Mouse (Mus musculus) small intestine, adult 2 months (tissue): ENCODE results near the gene Tmem209. TPM values are rescaled to one million over a fixed set of nuclear protein-coding genes. Genes with fewer than 3 reads are reported as not detected.
A peak's percentile ranks its signal among the peaks of the same experiment; 100 is the strongest.

Experiments
- H3K27ac ChIP-seq: fragments of 200-500 bp; 2 replicates; pipeline ENCODE4 v1.5.1; 2012; ENCODE audit warnings: low read depth, low read length, control low read depth, inconsistent platforms; ENCODE audit not compliant: insufficient read depth
- H3K27me3 ChIP-seq: fragments of 200-500 bp; 2 replicates; pipeline ENCODE4 v1.6.1; 2012; ENCODE audit warnings: mild to moderate bottlenecking, moderate library complexity, low read length, inconsistent platforms; ENCODE audit not compliant: control insufficient read depth, insufficient read depth
- H3K36me3 ChIP-seq: fragments of 200-500 bp; 2 replicates; pipeline ENCODE4 v1.6.1; 2012; ENCODE audit warnings: mild to moderate bottlenecking, low read length, control low read depth, inconsistent platforms; ENCODE audit not compliant: control insufficient read depth, insufficient read depth
- H3K4me1 ChIP-seq: fragments of 200-500 bp; 2 replicates; pipeline ENCODE4 v1.6.1; 2012; ENCODE audit warnings: low read length, inconsistent platforms, mixed read lengths; ENCODE audit not compliant: control insufficient read depth, insufficient read depth, insufficient read length
- H3K4me3 ChIP-seq: fragments of 200-500 bp; 2 replicates; pipeline ENCODE4 v1.5.1; 2012; ENCODE audit warnings: low read depth, mild to moderate bottlenecking, control low read depth, inconsistent platforms, low read length, moderate library complexity
- CTCF ChIP-seq: fragments of 200-500 bp; IDR thresholded peaks from 2 replicates; pipeline ENCODE4 v1.5.1; 2012; ENCODE audit warnings: low read depth, mild to moderate bottlenecking, control low read depth, inconsistent platforms, low read length, moderate library complexity, mixed read lengths; ENCODE audit not compliant: insufficient replicate concordance, insufficient read length; ENCODE audit errors: extremely low read depth
- POLR2A ChIP-seq: fragments of 200-500 bp; IDR thresholded peaks from 2 replicates; pipeline ENCODE4 v1.6.1; 2012; ENCODE audit warnings: low read depth, mild to moderate bottlenecking, control low read depth, inconsistent platforms, low read length, moderate library complexity
- WGBS: fragments of 180-500 bp; shearing (Covaris S2); methylation state at CpG from one replicate; pipeline ENCODE4 v1.1.7; 2018; 5-methylcytosine and 5-hydroxymethylcytosine counted together
- polyA plus RNA-seq: library from polyadenylated mRNA; depleted of rRNA; stranded (reverse); fragments of >200 nt; gene quantifications from 2 replicates; pipeline ENCODE4 v1.2.3, GENCODE M21; 2012

Tmem209 gene
- polyA plus RNA-seq, 1 experiment, result 11.4 TPM

DNA sequence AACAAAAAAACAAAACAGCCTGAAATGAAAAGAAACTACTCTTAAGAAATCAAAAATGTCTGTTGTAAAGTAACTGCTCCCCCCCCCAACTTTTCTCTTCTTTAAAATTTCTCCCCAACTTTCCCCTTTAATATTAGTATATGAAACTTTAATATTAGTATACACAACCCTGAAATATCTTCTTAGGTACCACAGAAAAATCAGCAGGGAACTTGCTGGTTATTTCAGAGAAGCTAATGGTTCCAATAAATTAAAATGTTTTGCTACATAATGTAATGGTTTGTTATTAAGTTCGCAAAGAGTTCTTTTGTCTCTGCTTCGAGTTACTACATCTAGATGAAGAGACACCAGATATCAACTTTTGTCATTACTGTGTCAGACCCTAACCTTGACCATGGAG, 759 bp downstream of the Tmem209 start:
- Histone ChIP-seq H3K4me3 (peak overlapping the region; percentile 85), H3K36me3 (peaks cover 16% of the 10 kb centered on the region), H3K27me3 (no peaks in the 10 kb centered on the region), H3K27ac (0 out of 2 replicates have a peak overlapping the region, but pooled peaks have one; percentile 69), H3K4me1 (peaks cover 3% of the 10 kb centered on the region; the same call in 1 of the 2 replicates)
- TF ChIP-seq CTCF (no peak), POLR2A (no peak)
- 5% methylated on average over 2 of the region's 2 CpGs for WGBS

DNA sequence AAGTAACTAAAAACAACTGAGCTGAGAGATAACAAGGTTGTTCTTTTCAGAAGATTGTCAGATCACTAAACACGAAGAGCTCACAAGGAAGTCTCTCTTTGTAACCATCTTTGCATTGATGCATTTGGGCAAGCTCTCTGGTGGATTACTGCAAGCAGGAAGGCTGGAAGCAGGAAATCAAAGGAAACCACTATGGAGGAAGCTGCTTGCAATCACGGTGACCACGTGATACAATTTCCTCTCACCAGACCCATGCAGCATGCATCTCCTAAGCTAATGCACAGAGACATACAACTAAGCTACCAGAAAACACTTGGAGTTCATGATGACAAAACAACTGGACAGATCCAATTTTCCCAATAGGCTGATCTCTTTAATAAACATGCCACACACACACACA, 10.5 kb downstream of the Tmem209 start:
- Histone ChIP-seq H3K4me1 (no peaks in the 10 kb centered on the region), H3K27ac (no peak overlapping the region), H3K4me3 (no peak overlapping the region), H3K36me3 (peaks cover 43% of the 10 kb centered on the region), H3K27me3 (no peaks in the 10 kb centered on the region)
- TF ChIP-seq POLR2A (no peak), CTCF (no peak)
- 71% methylated on average over 3 of the region's 3 CpGs for WGBS

DNA sequence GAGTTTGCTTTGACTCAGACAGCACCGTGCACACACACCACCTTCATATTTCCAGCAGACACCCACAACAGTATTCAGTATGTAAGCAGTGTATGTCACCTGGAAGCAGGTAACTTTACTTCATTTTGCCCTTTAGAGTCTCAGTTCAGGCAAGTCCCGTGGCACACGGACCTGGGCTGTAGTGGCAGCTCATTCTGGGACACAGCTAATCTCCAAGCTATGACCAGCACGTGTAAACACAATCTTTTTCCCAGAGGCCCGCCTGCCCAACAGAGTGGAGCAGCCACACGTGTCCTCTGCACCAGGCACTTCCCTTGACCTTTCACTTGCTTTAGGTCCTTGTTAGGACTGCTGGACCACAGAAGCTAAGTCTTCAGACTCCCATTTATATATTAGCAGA, 23.1 kb downstream of the Tmem209 start:
- no peaks in the 10 kb centered on the region for H3K27me3 ChIP-seq
- WGBS, result 89% methylated on average over 6 of the region's 6 CpGs
- peaks cover 58% of the 10 kb centered on the region for H3K36me3 ChIP-seq
- H3K27ac ChIP-seq, result no peak overlapping the region
- H3K4me3 ChIP-seq, result no peak overlapping the region
- no peaks in the 10 kb centered on the region for H3K4me1 ChIP-seq
- no peak for TF ChIP-seq POLR2A
- TF ChIP-seq CTCF, result no peak

DNA sequence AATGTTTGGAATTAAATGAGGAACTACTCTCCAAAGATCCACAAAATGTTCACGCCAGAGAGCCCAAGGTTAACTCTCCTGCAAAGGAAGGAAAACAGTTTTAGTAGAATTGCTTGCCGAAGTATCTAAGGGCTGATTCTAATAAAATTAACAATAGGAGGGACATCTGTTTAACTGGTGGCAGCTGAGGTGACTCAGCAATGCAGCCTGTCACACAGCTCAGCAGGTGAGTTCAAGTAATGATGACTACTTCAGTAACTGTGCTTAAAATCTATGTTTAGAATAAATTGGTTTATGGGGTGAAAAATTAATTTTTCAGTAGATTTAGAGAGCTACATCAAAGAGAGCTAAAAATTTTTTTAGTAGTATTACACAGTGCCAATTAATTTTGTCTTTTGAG, 26.7 kb downstream of the Tmem209 start:
- Histone ChIP-seq H3K4me1 (no peaks in the 10 kb centered on the region), H3K27me3 (no peaks in the 10 kb centered on the region), H3K36me3 (peaks cover 52% of the 10 kb centered on the region), H3K27ac (no peak overlapping the region), H3K4me3 (no peak overlapping the region)
- 88% methylated on average over 2 of the region's 2 CpGs for WGBS
- no peak for TF ChIP-seq CTCF
- TF ChIP-seq POLR2A, result no peak

DNA sequence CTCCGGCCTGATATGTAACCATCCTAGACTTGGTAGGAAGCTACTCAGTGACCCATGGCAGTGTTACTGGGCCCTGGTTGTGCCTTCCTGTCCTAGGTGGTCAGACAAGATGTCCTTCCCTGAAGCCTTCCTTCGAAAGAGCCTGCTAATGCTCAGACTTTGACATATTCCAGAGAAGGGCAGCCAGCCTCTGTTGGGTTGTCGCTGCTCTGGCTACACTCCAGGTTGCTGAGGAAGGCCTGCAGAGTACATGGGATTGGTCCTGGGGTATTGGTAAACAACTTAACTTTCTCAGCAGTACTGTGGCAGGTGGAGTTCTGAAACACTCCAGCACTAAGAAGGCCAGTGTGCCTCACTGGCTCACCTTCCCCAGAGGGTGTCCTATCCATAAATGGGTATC, 30.2 kb downstream of the Tmem209 start:
- H3K4me1 ChIP-seq, result peaks cover 2% of the 10 kb centered on the region; the same call in 1 of the 2 replicates
- no peak overlapping the region for H3K27ac ChIP-seq
- H3K27me3 ChIP-seq, result no peaks in the 10 kb centered on the region
- no peak overlapping the region for H3K4me3 ChIP-seq
- 80% methylated on average over 3 of the region's 3 CpGs for WGBS
- TF ChIP-seq CTCF (no peak), POLR2A (no peak)
- H3K36me3 ChIP-seq, result peaks cover 29% of the 10 kb centered on the region

DNA sequence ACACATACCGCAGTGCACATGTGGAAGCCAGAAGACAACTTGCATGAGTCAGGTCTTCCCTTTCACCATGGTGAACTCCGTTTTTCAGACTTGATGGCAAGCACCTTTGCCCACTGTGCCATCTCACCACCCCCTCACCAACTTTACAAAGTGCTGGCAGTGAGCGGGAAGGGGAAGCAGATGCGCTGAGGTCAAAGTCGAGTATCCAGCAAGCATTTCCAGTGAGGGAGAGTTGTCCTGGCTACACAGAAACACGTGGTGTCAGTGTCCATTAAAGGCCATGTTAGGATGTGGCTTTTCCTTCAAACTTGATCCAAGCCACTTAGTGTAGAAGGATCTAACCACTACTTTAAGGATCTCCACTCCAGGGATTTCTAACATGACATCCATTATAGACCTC, 31.8 kb downstream of the Tmem209 start:
- no peaks in the 10 kb centered on the region for H3K27me3 ChIP-seq
- peaks cover 17% of the 10 kb centered on the region for H3K36me3 ChIP-seq
- no peak overlapping the region for H3K27ac ChIP-seq
- peaks cover 2% of the 10 kb centered on the region; the same call in 1 of the 2 replicates for H3K4me1 ChIP-seq
- H3K4me3 ChIP-seq, result no peak overlapping the region
- WGBS, result 33% methylated on average over 6 of the region's 6 CpGs
- TF ChIP-seq CTCF, result no peak
- no peak for TF ChIP-seq POLR2A

DNA sequence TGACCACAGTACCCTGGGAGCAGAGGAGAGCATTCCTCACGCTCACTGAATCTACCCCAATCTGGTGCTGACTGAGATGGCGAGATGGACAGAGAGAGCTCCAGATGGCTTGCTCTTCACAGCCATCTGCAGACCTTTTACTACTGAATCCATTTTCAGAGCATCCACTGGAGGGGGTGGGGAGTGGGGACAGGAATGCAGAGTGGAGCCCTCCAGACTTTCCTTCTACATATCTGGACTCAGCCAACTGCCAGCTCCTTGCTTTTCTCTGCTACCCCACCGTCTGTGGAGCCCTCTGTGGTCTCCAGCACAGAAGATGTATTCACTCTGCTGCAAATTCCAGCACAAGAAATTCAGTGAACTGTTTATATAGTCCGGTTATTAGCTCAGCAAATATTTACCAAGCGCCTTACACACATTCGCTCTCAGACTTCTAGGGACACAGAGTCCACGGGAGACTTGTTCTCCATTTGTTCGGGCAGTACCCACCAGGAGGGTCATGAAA, 32.3 kb downstream of the Tmem209 start:
- Histone ChIP-seq H3K4me1 (peaks cover 2% of the 10 kb centered on the region; the same call in 1 of the 2 replicates), H3K36me3 (peaks cover 13% of the 10 kb centered on the region), H3K27ac (no peak overlapping the region), H3K27me3 (no peaks in the 10 kb centered on the region), H3K4me3 (no peak overlapping the region)
- TF ChIP-seq POLR2A (no peak), CTCF (no peak)
- WGBS, result 36% methylated on average over 8 of the region's 8 CpGs
